Mouse (Mus musculus) forebrain, embryonic 15.5 days (tissue): ENCODE measurements at regions not wholly inside any gene's neighbourhood (a gene's known extent, or its start where the extent isn't known, plus 50 kb on each side); places are given as distances from the start of the nearest gene placed in this dataset.

ENCODE experiments used
- ATAC-seq: fragments of 200-750 bp; cut with Nextera tagmentation; replicated peaks from 2 replicates; pipeline ENCODE4 v1.8.0; 2017; ENCODE audit warnings: mild to moderate bottlenecking, moderate TSS enrichment, moderate library complexity
- H3K27ac ChIP-seq: fragments of 300-500 bp; sonication (generic); replicated peaks from 2 replicates; pipeline ENCODE4 v1.5.1; 2015; ENCODE audit warnings: mild to moderate bottlenecking, inconsistent platforms
- H3K27me3 ChIP-seq: fragments of 300-500 bp; sonication (generic); 2 replicates; pipeline ENCODE4 v1.6.1; 2015; ENCODE audit warnings: inconsistent platforms
- H3K36me3 ChIP-seq: fragments of 300-500 bp; sonication (generic); 2 replicates; pipeline ENCODE4 v1.6.1; 2015; ENCODE audit warnings: mild to moderate bottlenecking, inconsistent platforms
- H3K4me1 ChIP-seq: fragments of 300-500 bp; sonication (generic); 2 replicates; pipeline ENCODE4 v1.6.1; 2015; ENCODE audit warnings: inconsistent platforms
- H3K4me2 ChIP-seq: fragments of 300-500 bp; sonication (generic); replicated peaks from 2 replicates; pipeline ENCODE4 v1.6.1; 2015; ENCODE audit warnings: mild to moderate bottlenecking, inconsistent platforms
- H3K4me3 ChIP-seq: fragments of 300-500 bp; sonication (generic); 2 replicates; pipeline ENCODE4 v1.5.1; 2015; ENCODE audit warnings: mild to moderate bottlenecking, inconsistent platforms
- H3K9ac ChIP-seq: fragments of 300-500 bp; sonication (generic); replicated peaks from 2 replicates; pipeline ENCODE4 v1.6.1; 2015; ENCODE audit warnings: mild to moderate bottlenecking, inconsistent platforms
- H3K9me3 ChIP-seq: fragments of 300-500 bp; sonication (generic); 2 replicates; pipeline ENCODE4 v1.6.1; 2016; ENCODE audit warnings: inconsistent platforms
- WGBS: fragments of 180-500 bp; shearing (Covaris S2); methylation state at CpG from one replicate; pipeline ENCODE4 v1.1.7; 2015; ENCODE audit warnings: mixed read lengths; 5-methylcytosine and 5-hydroxymethylcytosine counted together

- Histone ChIP-seq H3K4me3 (no peak overlapping the region), H3K27ac (no peak overlapping the region), H3K4me1 (peaks cover 7% of the 10 kb centered on the region), H3K9ac (no peak overlapping the region), H3K27me3 (no peaks in the 10 kb centered on the region), H3K36me3 (no peaks in the 10 kb centered on the region), H3K9me3 (no peaks in the 10 kb centered on the region), H3K4me2 (peak overlapping the region; percentile 26)
- 31% methylated on average over 9 of the region's 9 CpGs for WGBS
- no peak for ATAC-seq
Observed at GRCm38 (mm10) chr1:64338575-64338961, 193.9 kb upstream of the Creb1 start.

- H3K27me3 ChIP-seq = no peaks in the 10 kb centered on the region
- no peak overlapping the region for H3K27ac ChIP-seq
- no peak overlapping the region for H3K4me3 ChIP-seq
- peak; percentile 41; the same call in 1 of the 2 replicates for ATAC-seq
- H3K9ac ChIP-seq = no peak overlapping the region
- peaks cover 7% of the 10 kb centered on the region for H3K4me1 ChIP-seq
- no peaks in the 10 kb centered on the region for H3K36me3 ChIP-seq
- no peaks in the 10 kb centered on the region for H3K9me3 ChIP-seq
- WGBS = 36% methylated on average over 25 of the region's 25 CpGs
- peak overlapping the region; percentile 26 for H3K4me2 ChIP-seq
Observed at GRCm38 (mm10) chr1:64337619-64338574, 194.5 kb upstream of the Creb1 start.

- Histone ChIP-seq H3K4me1 (0 out of 2 replicates have a peak, but pooled peaks cover 3% of the 10 kb centered on the region), H3K36me3 (no peaks in the 10 kb centered on the region), H3K9me3 (no peaks in the 10 kb centered on the region), H3K27me3 (no peaks in the 10 kb centered on the region), H3K9ac (no peak overlapping the region), H3K27ac (no peak overlapping the region), H3K4me3 (no peak overlapping the region), H3K4me2 (no peak overlapping the region)
- ATAC-seq = no peak
- 46% methylated on average over 2 of the region's 2 CpGs for WGBS
Observed at GRCm38 (mm10) chr1:64331566-64331965, 200.9 kb upstream of the Creb1 start.

- Histone ChIP-seq H3K36me3 (no peaks in the 10 kb centered on the region), H3K4me2 (no peak overlapping the region), H3K4me1 (0 out of 2 replicates have a peak, but pooled peaks cover 3% of the 10 kb centered on the region), H3K9ac (no peak overlapping the region), H3K9me3 (no peaks in the 10 kb centered on the region), H3K27ac (no peak overlapping the region), H3K4me3 (no peak overlapping the region), H3K27me3 (no peaks in the 10 kb centered on the region)
- ATAC-seq = 0 out of 2 replicates have a peak, but pooled peaks have one; percentile 43
- 7% methylated on average over 2 of the region's 2 CpGs for WGBS
Observed at GRCm38 (mm10) chr1:64330721-64331120, 201.7 kb upstream of the Creb1 start.

- H3K9me3 ChIP-seq = no peaks in the 10 kb centered on the region
- no peak overlapping the region for H3K4me3 ChIP-seq
- 95% methylated on average over 4 of the region's 4 CpGs for WGBS
- no peaks in the 10 kb centered on the region for H3K36me3 ChIP-seq
- H3K27ac ChIP-seq = no peak overlapping the region
- H3K4me2 ChIP-seq = no peak overlapping the region
- H3K9ac ChIP-seq = no peak overlapping the region
- no peaks in the 10 kb centered on the region for H3K4me1 ChIP-seq
- H3K27me3 ChIP-seq = no peaks in the 10 kb centered on the region
- no peak for ATAC-seq
Observed at GRCm38 (mm10) chr1:64322197-64322596, 200.1 kb upstream of the Klf7 start.

- H3K9ac ChIP-seq = no peak overlapping the region
- no peak overlapping the region for H3K27ac ChIP-seq
- no peaks in the 10 kb centered on the region for H3K36me3 ChIP-seq
- WGBS = 81% methylated on average over 3 of the region's 3 CpGs
- H3K9me3 ChIP-seq = no peaks in the 10 kb centered on the region
- H3K27me3 ChIP-seq = no peaks in the 10 kb centered on the region
- H3K4me1 ChIP-seq = no peaks in the 10 kb centered on the region
- no peak for ATAC-seq
- H3K4me2 ChIP-seq = no peak overlapping the region
- no peak overlapping the region for H3K4me3 ChIP-seq
Observed at GRCm38 (mm10) chr1:64319155-64319582, 197.1 kb upstream of the Klf7 start.

- Histone ChIP-seq H3K27ac (no peak overlapping the region), H3K27me3 (no peaks in the 10 kb centered on the region), H3K4me3 (no peak overlapping the region), H3K9me3 (no peaks in the 10 kb centered on the region), H3K36me3 (no peaks in the 10 kb centered on the region), H3K4me1 (no peaks in the 10 kb centered on the region), H3K9ac (no peak overlapping the region), H3K4me2 (no peak overlapping the region)
- ATAC-seq = no peak
- WGBS = 67% methylated on average over 8 of the region's 8 CpGs
Observed at GRCm38 (mm10) chr1:64318440-64319154, 196.5 kb upstream of the Klf7 start.

- Histone ChIP-seq H3K4me3 (no peak overlapping the region), H3K36me3 (no peaks in the 10 kb centered on the region), H3K4me1 (no peaks in the 10 kb centered on the region), H3K4me2 (no peak overlapping the region), H3K27me3 (no peaks in the 10 kb centered on the region), H3K27ac (no peak overlapping the region), H3K9ac (no peak overlapping the region), H3K9me3 (no peaks in the 10 kb centered on the region)
- no peak for ATAC-seq
- 83% methylated on average over 5 of the region's 5 CpGs for WGBS
Observed at GRCm38 (mm10) chr1:64317032-64317636, 195.1 kb upstream of the Klf7 start.

GRCm38 (mm10) chr1:64311371-64311770, 189.3 kb upstream of the Klf7 start:
- no peak overlapping the region for H3K27ac ChIP-seq
- H3K4me1 ChIP-seq = 0 out of 2 replicates have a peak, but pooled peaks cover 6% of the 10 kb centered on the region
- 25% methylated on average over 3 of the region's 3 CpGs for WGBS
- no peaks in the 10 kb centered on the region for H3K36me3 ChIP-seq
- ATAC-seq = no peak
- no peaks in the 10 kb centered on the region for H3K9me3 ChIP-seq
- H3K4me2 ChIP-seq = no peak overlapping the region
- H3K9ac ChIP-seq = no peak overlapping the region
- no peaks in the 10 kb centered on the region for H3K27me3 ChIP-seq
- H3K4me3 ChIP-seq = no peak overlapping the region

GRCm38 (mm10) chr1:64308560-64308959, 186.5 kb upstream of the Klf7 start:
- no peaks in the 10 kb centered on the region for H3K9me3 ChIP-seq
- no peak overlapping the region for H3K9ac ChIP-seq
- no peak for ATAC-seq
- H3K36me3 ChIP-seq = no peaks in the 10 kb centered on the region
- WGBS = 92% methylated on average over 15 of the region's 15 CpGs
- H3K4me2 ChIP-seq = no peak overlapping the region
- no peak overlapping the region for H3K4me3 ChIP-seq
- H3K4me1 ChIP-seq = peaks cover 14% of the 10 kb centered on the region
- H3K27ac ChIP-seq = no peak overlapping the region
- H3K27me3 ChIP-seq = no peaks in the 10 kb centered on the region

- no peak for ATAC-seq
- no peaks in the 10 kb centered on the region for H3K9me3 ChIP-seq
- no peak overlapping the region for H3K4me3 ChIP-seq
- 55% methylated on average over 10 of the region's 10 CpGs for WGBS
- peaks cover 16% of the 10 kb centered on the region for H3K4me1 ChIP-seq
- H3K36me3 ChIP-seq = no peaks in the 10 kb centered on the region
- H3K27me3 ChIP-seq = no peaks in the 10 kb centered on the region
- H3K27ac ChIP-seq = no peak overlapping the region
- H3K4me2 ChIP-seq = no peak overlapping the region
- no peak overlapping the region for H3K9ac ChIP-seq
Observed at GRCm38 (mm10) chr1:64308088-64308487, 186.0 kb upstream of the Klf7 start.
